Mouse (Mus musculus): ENCODE data around the gene Pou1f1. TPM values are rescaled to one million over a fixed set of nuclear protein-coding genes. Genes with fewer than 3 reads are reported as not detected.
A peak's percentile ranks its signal among the peaks of the same experiment; 100 is the strongest.

Pou1f1 gene
- polyA plus RNA-seq, 1 experiment from 2014 or later = 0.07 TPM

DNA sequence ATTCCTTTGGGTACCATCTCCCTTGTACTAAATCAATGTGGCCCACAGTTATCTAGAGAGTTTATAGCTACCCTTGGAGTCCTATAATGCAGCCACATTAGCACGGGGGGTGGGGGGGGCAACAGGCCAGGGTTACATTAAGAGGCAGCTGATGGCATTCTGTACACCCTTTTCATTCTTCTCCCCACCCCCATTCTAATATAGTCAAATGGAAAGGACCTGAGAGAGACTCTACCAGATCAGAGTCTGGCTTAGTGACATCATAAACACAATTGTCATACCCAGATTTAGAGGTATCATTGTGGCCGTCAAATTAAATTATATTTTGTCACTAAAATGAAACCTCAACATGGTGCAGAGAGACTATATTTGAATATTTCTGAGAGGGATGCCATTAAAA lies 5.7 kb downstream of the Pou1f1 start:
- H3K4me1 ChIP-seq (replicated peaks; ENCODE audit: control insufficient read depth, insufficient read depth, low read length) = no peaks in the 10 kb centered on the region
- no peaks in the 10 kb centered on the region for H3K27me3 ChIP-seq (replicated peaks; ENCODE audit: control insufficient read depth, insufficient read depth, low read length)
- no peak for ATAC-seq
- no peaks in the 10 kb centered on the region for H3K9me3 ChIP-seq (ENCODE audit: control insufficient read depth)
- TF ChIP-seq CTCF (IDR thresholded peaks at IDR 0.05; ENCODE audit: low read depth) = no peak
- no peak overlapping the region for H3K4me3 ChIP-seq (ENCODE audit: low read depth, low read length)
- H3K4me2 ChIP-seq (replicated peaks; ENCODE audit: low read depth) = no peak overlapping the region
- no peaks in the 10 kb centered on the region for H3K36me3 ChIP-seq (ENCODE audit: control insufficient read depth, insufficient read depth)
- no peak overlapping the region for H3K9ac ChIP-seq (ENCODE audit: low read depth, low read length)
- no peak overlapping the region for H3K27ac ChIP-seq (ENCODE audit: low read depth, low read length)
- 90% methylated on average over 2 of the region's 2 CpGs for WGBS

DNA sequence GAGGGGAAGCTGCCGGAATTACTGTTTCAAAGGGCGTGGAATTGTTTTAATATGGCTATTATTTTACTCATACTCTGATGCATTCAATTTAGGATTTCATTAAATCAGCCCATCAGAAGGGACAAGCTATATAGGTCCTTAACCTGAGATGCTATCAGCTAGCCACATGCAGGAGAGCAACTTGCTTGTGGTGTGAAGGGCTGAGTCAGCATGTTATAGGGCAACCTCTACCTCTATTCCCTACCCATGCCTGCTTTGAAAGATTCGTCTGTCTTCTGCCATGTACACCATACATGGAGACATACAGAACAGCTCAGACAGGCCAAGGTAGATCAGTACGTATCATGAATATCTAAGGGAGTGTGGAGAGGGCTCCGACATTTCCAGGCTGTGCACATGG lies 6.4 kb downstream of the Pou1f1 start:
- WGBS = 86% methylated on average over 5 of the region's 5 CpGs

DNA sequence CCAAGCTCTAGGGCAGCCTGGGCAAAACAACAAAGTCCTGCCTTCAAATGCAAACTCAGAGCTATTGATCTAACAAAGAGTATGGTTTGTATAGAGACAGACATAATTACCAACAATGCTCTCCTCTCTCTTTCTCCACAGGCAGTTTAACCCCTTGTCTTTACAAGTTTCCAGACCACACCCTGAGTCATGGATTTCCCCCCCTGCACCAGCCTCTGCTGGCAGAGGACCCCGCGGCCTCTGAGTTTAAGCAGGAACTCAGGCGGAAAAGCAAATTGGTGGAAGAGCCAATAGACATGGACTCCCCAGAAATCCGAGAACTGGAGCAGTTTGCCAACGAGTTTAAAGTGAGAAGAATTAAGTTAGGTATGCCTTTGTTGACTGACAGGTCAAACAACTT lies 9.3 kb downstream of the Pou1f1 start:
- 31% methylated on average over 5 of the region's 5 CpGs for WGBS
- Histone ChIP-seq H3K27me3 (replicated peaks; ENCODE audit: control insufficient read depth, insufficient read depth, low read length) (no peaks in the 10 kb centered on the region), H3K4me1 (replicated peaks; ENCODE audit: control insufficient read depth, insufficient read depth, low read length) (no peaks in the 10 kb centered on the region), H3K4me3 (ENCODE audit: low read depth, low read length) (no peak overlapping the region), H3K9me3 (ENCODE audit: control insufficient read depth) (no peaks in the 10 kb centered on the region), H3K27ac (ENCODE audit: low read depth, low read length) (no peak overlapping the region), H3K36me3 (ENCODE audit: control insufficient read depth, insufficient read depth) (no peaks in the 10 kb centered on the region), H3K9ac (ENCODE audit: low read depth, low read length) (no peak overlapping the region), H3K4me2 (replicated peaks; ENCODE audit: low read depth) (no peak overlapping the region)
- TF ChIP-seq CTCF (IDR thresholded peaks at IDR 0.05; ENCODE audit: low read depth) = no peak
- ATAC-seq = no peak

More for the DNA sequence above, 6.4 kb downstream of the Pou1f1 start:
- Histone ChIP-seq H3K9ac (ENCODE audit: low read depth, low read length) (no peak overlapping the region), H3K4me1 (replicated peaks; ENCODE audit: control insufficient read depth, insufficient read depth, low read length) (no peaks in the 10 kb centered on the region), H3K4me2 (replicated peaks; ENCODE audit: low read depth) (no peak overlapping the region), H3K9me3 (ENCODE audit: control insufficient read depth) (no peaks in the 10 kb centered on the region), H3K27ac (ENCODE audit: low read depth, low read length) (no peak overlapping the region), H3K4me3 (ENCODE audit: low read depth, low read length) (no peak overlapping the region), H3K27me3 (replicated peaks; ENCODE audit: control insufficient read depth, insufficient read depth, low read length) (no peaks in the 10 kb centered on the region), H3K36me3 (ENCODE audit: control insufficient read depth, insufficient read depth) (no peaks in the 10 kb centered on the region)
- TF ChIP-seq CTCF (IDR thresholded peaks at IDR 0.05; ENCODE audit: low read depth) = no peak
- ATAC-seq = no peak

DNA sequence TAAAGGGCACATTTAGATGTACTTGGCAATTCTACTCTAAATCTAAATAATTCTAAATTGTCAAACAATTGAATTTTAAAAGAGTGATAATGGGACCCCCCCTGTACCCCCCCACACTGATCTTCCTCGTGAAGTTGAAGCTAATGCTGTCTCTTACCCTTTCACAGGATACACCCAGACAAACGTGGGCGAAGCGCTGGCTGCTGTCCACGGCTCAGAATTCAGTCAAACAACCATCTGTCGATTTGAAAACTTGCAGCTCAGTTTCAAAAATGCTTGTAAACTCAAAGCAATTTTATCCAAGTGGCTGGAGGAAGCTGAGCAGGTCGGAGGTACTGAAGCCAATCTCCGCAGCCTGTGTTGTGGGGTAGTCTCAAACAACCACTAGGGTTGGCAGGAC lies 11.4 kb downstream of the Pou1f1 start:
- Histone ChIP-seq H3K27me3 (replicated peaks; ENCODE audit: control insufficient read depth, insufficient read depth, low read length) (no peaks in the 10 kb centered on the region), H3K27ac (ENCODE audit: low read depth, low read length) (no peak overlapping the region), H3K4me2 (replicated peaks; ENCODE audit: low read depth) (no peak overlapping the region), H3K9ac (ENCODE audit: low read depth, low read length) (no peak overlapping the region), H3K4me3 (ENCODE audit: low read depth, low read length) (no peak overlapping the region), H3K4me1 (replicated peaks; ENCODE audit: control insufficient read depth, insufficient read depth, low read length) (no peaks in the 10 kb centered on the region), H3K36me3 (ENCODE audit: control insufficient read depth, insufficient read depth) (no peaks in the 10 kb centered on the region), H3K9me3 (ENCODE audit: control insufficient read depth) (no peaks in the 10 kb centered on the region)
- no peak for TF ChIP-seq CTCF (IDR thresholded peaks at IDR 0.05; ENCODE audit: low read depth)
- 55% methylated on average over 8 of the region's 8 CpGs for WGBS
- ATAC-seq = no peak

DNA sequence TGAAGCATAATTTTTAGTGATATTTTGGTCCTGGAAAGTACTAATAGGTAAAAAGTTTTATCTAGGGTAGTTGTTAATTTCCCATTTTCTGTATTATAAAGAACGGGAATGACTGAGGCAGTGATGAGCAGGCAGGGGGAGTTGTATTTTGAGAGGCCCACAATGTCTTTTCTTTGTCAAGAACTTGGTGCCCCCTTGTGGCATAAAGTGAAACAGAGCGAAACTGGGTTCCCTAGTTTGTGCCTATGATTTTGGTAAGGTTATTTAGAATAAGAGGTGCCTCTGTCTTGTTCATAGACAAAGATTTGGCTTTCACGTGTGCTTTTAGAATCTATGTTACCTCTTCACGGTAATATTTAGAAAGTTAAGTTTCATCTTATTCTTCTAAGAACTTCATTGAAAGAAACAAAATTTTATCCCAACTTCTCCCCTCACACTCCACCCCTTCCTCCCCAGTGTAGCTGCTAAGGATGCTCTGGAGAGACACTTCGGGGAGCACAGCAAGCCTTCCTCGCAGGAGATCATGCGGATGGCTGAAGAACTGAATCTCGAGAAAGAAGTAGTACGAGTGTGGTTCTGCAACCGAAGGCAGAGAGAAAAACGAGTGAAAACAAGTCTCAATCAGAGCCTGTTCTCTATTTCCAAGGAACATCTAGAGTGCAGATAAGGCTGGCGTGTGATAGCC lies 13.1 kb downstream of the Pou1f1 start:
- no peak for ATAC-seq
- H3K9ac ChIP-seq (ENCODE audit: low read depth, low read length) = no peak overlapping the region
- WGBS = 35% methylated on average over 12 of the region's 12 CpGs

DNA sequence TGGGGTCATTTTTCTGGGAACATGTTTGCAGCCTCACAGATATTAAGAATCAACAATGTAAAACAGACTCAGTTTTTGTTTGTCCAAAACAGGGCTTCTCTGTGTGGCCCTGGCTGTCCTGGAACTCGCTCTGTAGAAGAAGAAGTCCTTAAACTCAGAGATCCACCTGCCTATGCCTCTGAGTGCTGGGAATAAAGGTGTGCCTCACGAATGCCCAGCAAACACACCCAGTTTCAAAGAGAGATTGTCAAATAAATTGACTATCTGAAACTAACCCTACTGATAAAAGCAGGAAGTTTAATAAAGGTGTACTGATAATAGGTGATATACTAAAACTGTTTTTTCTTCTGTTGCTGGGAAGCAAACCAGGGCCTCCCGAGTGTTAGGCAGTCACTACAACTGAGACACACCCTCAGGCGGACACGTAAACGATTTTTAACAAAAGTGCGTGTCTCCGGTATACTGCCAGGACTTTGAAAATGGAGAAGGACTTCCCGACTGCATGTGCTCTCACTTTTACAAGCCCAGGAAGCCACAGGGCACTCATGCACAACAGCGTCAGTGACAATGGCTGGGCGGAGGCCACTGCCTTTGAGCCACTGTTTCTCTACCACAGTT lies 23.5 kb downstream of the Pou1f1 start:
- ATAC-seq = peak; percentile 31; the same call in 1 of the 2 replicates
- H3K27ac ChIP-seq (ENCODE audit: low read depth, low read length) = no peak overlapping the region
- no peak overlapping the region for H3K4me2 ChIP-seq (replicated peaks; ENCODE audit: low read depth)
- no peaks in the 10 kb centered on the region for H3K4me1 ChIP-seq (replicated peaks; ENCODE audit: control insufficient read depth, insufficient read depth, low read length)
- TF ChIP-seq CTCF (IDR thresholded peaks at IDR 0.05; ENCODE audit: low read depth) = no peak
- no peak overlapping the region for H3K4me3 ChIP-seq (ENCODE audit: low read depth, low read length)
- H3K9me3 ChIP-seq (ENCODE audit: control insufficient read depth) = no peaks in the 10 kb centered on the region
- H3K9ac ChIP-seq (ENCODE audit: low read depth, low read length) = no peak overlapping the region
- no peaks in the 10 kb centered on the region for H3K27me3 ChIP-seq (replicated peaks; ENCODE audit: control insufficient read depth, insufficient read depth, low read length)
- 42% methylated on average over 11 of the region's 11 CpGs for WGBS
- peaks cover 45% of the 10 kb centered on the region for H3K36me3 ChIP-seq (ENCODE audit: control insufficient read depth, insufficient read depth)

More for the DNA sequence above, 13.1 kb downstream of the Pou1f1 start:
- peak; percentile 71 for TF ChIP-seq CTCF (IDR thresholded peaks at IDR 0.05; ENCODE audit: low read depth)
- Histone ChIP-seq H3K4me3 (ENCODE audit: low read depth, low read length) (no peak overlapping the region), H3K4me1 (replicated peaks; ENCODE audit: control insufficient read depth, insufficient read depth, low read length) (no peaks in the 10 kb centered on the region), H3K9me3 (ENCODE audit: control insufficient read depth) (no peaks in the 10 kb centered on the region), H3K36me3 (ENCODE audit: control insufficient read depth, insufficient read depth) (peaks cover 6% of the 10 kb centered on the region; the same call in 1 of the 2 replicates), H3K4me2 (replicated peaks; ENCODE audit: low read depth) (no peak overlapping the region), H3K27ac (ENCODE audit: low read depth, low read length) (no peak overlapping the region), H3K27me3 (replicated peaks; ENCODE audit: control insufficient read depth, insufficient read depth, low read length) (no peaks in the 10 kb centered on the region)

Measured in intestine, postnatal 0 days (tissue).